Mouse (Mus musculus) cerebellum, adult 11-12 months (tissue): ENCODE data around the gene Klf9.

ENCODE experiments used
- DNase-seq: peaks from one replicate; pipeline ENCODE4 v3.0.0; 2022

The Klf9 gene

GRCm38 (mm10) chr19:23140689-23141317 lies at the start of gene Klf9:
TSS of gene Klf9 (plus strand) at chr19:23141226.
- DNase-seq, result peak; percentile 95

GRCm38 (mm10) chr19:23091586-23091985 lies 49.4 kb upstream of the Klf9 start:
- no peak for DNase-seq

- DNase-seq, result no peak
Observed at GRCm38 (mm10) chr19:23093548-23093947, 47.5 kb upstream of the Klf9 start.

- DNase-seq, result no peak
Observed at GRCm38 (mm10) chr19:23094906-23095305, 46.1 kb upstream of the Klf9 start.

GRCm38 (mm10) chr19:23106859-23107258 lies 34.2 kb upstream of the Klf9 start:
- DNase-seq, result no peak

GRCm38 (mm10) chr19:23107335-23107734 lies 33.7 kb upstream of the Klf9 start:
- no peak for DNase-seq

- no peak for DNase-seq
Observed at GRCm38 (mm10) chr19:23121875-23122274, 19.2 kb upstream of the Klf9 start.

GRCm38 (mm10) chr19:23124023-23124550 lies 16.9 kb upstream of the Klf9 start:
- no peak for DNase-seq

GRCm38 (mm10) chr19:23125227-23126150 lies 15.5 kb upstream of the Klf9 start:
- DNase-seq, result no peak

- DNase-seq, result no peak
Observed at GRCm38 (mm10) chr19:23129908-23130307, 11.1 kb upstream of the Klf9 start.

GRCm38 (mm10) chr19:23132106-23132635 lies 8.9 kb upstream of the Klf9 start:
- DNase-seq, result peak; percentile 52

GRCm38 (mm10) chr19:23132720-23133426 lies 8.2 kb upstream of the Klf9 start:
- peak; percentile 55 for DNase-seq

- DNase-seq, result no peak
Observed at GRCm38 (mm10) chr19:23133427-23134094, 7.5 kb upstream of the Klf9 start.

- DNase-seq, result peak; percentile 94
Observed at GRCm38 (mm10) chr19:23134095-23134440, 7.0 kb upstream of the Klf9 start.

GRCm38 (mm10) chr19:23134441-23135301 lies 6.4 kb upstream of the Klf9 start:
- DNase-seq, result peak; percentile 92

GRCm38 (mm10) chr19:23135349-23136201 lies 5.5 kb upstream of the Klf9 start:
- peak; percentile 94 for DNase-seq

- DNase-seq, result peak; percentile 99
Observed at GRCm38 (mm10) chr19:23136202-23136850, 4.7 kb upstream of the Klf9 start.

GRCm38 (mm10) chr19:23137295-23137694 lies 3.7 kb upstream of the Klf9 start:
- no peak for DNase-seq

GRCm38 (mm10) chr19:23139756-23140470 lies 1.1 kb upstream of the Klf9 start:
- peak; percentile 39 for DNase-seq
